Mouse (Mus musculus) E14TG2a.4 (cell line): ENCODE measurements around the gene Spred2.

Source experiments
- CTCF ChIP-seq: conservative IDR thresholded peaks from 2 replicates; pipeline ENCODE4 v1.5.1; 2014; ENCODE audit warnings: low read length
- NANOG ChIP-seq: IDR thresholded peaks from 2 replicates; pipeline ENCODE4 v1.6.1; 2014; ENCODE audit warnings: borderline replicate concordance, low read length, mixed read lengths

- TF ChIP-seq CTCF (no peak), NANOG (no peak; the same call in 1 of the 2 replicates)
These were observed 6.0 kb upstream of the Spred2 start for GRCm38 (mm10) chr11:19918246-19918540.
